Mouse (Mus musculus) heart, embryonic 10.5 days (tissue): ENCODE results near the gene Ttc21a. TPM values are rescaled to one million over a fixed set of nuclear protein-coding genes. Genes with fewer than 3 reads are reported as not detected.

Experiments
- DNase-seq: peaks from one replicate; pipeline ENCODE4 v3.0.0-alpha.2; 2017; ENCODE audit warnings: low spot score
- H3K27ac ChIP-seq: fragments of 300-500 bp; sonication (generic); 2 replicates; pipeline ENCODE4 v1.5.1; 2016; ENCODE audit warnings: mild to moderate bottlenecking
- H3K27me3 ChIP-seq: fragments of 300-500 bp; sonication (generic); 2 replicates; pipeline ENCODE4 v1.6.1; 2016; ENCODE audit warnings: mild to moderate bottlenecking; ENCODE audit not compliant: poor library complexity, insufficient read depth, severe bottlenecking
- H3K36me3 ChIP-seq: fragments of 300-500 bp; sonication (generic); 2 replicates; pipeline ENCODE4 v1.6.1; 2016; ENCODE audit warnings: mild to moderate bottlenecking, moderate library complexity
- H3K4me1 ChIP-seq: fragments of 300-500 bp; sonication (generic); 2 replicates; pipeline ENCODE4 v1.6.1; 2016; ENCODE audit warnings: mild to moderate bottlenecking
- H3K4me3 ChIP-seq: fragments of 300-500 bp; sonication (generic); 2 replicates; pipeline ENCODE4 v1.5.1; 2016; ENCODE audit warnings: mild to moderate bottlenecking, moderate library complexity
- H3K9me3 ChIP-seq: fragments of 300-500 bp; sonication (generic); 2 replicates; pipeline ENCODE4 v1.6.1; 2016; ENCODE audit warnings: mild to moderate bottlenecking, moderate library complexity
- WGBS: fragments of 180-500 bp; shearing (Covaris S2); methylation state at CpG from one replicate; pipeline ENCODE4 v1.1.7; 2016; 5-methylcytosine and 5-hydroxymethylcytosine counted together
- polyA plus RNA-seq: library from polyadenylated mRNA; unstranded; fragments of >200 nt; fragmentation: Nextera tagmentation; extraction: Ambion mirVana; gene quantifications from 2 replicates; pipeline ENCODE4 v1.2.1, GENCODE M21; 2016

Gene Ttc21a
- polyA plus RNA-seq, 1 experiment from 2014 or later: 0.28 TPM

- Histone ChIP-seq H3K36me3 (peaks cover 47% of the 10 kb centered on the region), H3K4me3 (no peak overlapping the region), H3K9me3 (no peaks in the 10 kb centered on the region), H3K27ac (0 out of 2 replicates have a peak overlapping the region, but pooled peaks have one; percentile 52), H3K4me1 (peaks cover 27% of the 10 kb centered on the region), H3K27me3 (no peaks in the 10 kb centered on the region)
- DNase-seq: no peak
- WGBS: 83% methylated on average over 7 of the region's 7 CpGs
Observed at GRCm38 (mm10) chr9:119970763-119971656, 33.6 kb downstream of the Ttc21a start.

GRCm38 (mm10) chr9:119972166-119972565 is 34.8 kb downstream of the Ttc21a start:
- Histone ChIP-seq H3K36me3 (peaks cover 53% of the 10 kb centered on the region), H3K27me3 (no peaks in the 10 kb centered on the region), H3K27ac (no peak overlapping the region), H3K4me3 (no peak overlapping the region), H3K9me3 (no peaks in the 10 kb centered on the region), H3K4me1 (peaks cover 37% of the 10 kb centered on the region)
- DNase-seq: no peak
- WGBS: 92% methylated on average over 10 of the region's 10 CpGs

- H3K27ac ChIP-seq: no peak overlapping the region
- no peaks in the 10 kb centered on the region for H3K27me3 ChIP-seq
- no peak overlapping the region for H3K4me3 ChIP-seq
- peaks cover 37% of the 10 kb centered on the region for H3K4me1 ChIP-seq
- DNase-seq: no peak
- WGBS: 86% methylated on average over 12 of the region's 12 CpGs
- no peaks in the 10 kb centered on the region for H3K9me3 ChIP-seq
- peaks cover 53% of the 10 kb centered on the region for H3K36me3 ChIP-seq
Observed at GRCm38 (mm10) chr9:119972582-119972981, 35.2 kb downstream of the Ttc21a start.

DNA sequence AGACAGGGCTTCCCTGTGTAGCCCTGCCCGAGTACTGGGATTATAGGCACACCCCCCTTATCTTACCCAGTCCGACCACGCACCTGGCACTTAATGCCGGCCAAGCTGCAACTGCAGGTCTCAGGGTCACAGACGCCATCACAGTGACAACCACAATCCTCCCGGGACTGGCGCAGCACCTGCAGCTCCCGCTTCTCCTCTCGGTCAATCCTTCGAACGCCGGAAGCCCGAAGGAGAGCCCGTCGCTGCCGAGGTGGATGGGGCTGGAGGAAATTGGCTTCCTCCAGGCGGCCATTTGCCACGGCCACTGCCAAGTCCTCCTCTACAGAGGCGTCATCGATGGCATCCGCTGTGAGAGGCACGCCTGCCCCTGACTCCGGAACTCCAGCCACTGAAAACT is 35.9 kb downstream of the Ttc21a start:
- 93% methylated on average over 23 of the region's 23 CpGs for WGBS
- Histone ChIP-seq H3K4me3 (no peak overlapping the region), H3K36me3 (peaks cover 53% of the 10 kb centered on the region), H3K27me3 (no peaks in the 10 kb centered on the region), H3K4me1 (peaks cover 39% of the 10 kb centered on the region), H3K27ac (no peak overlapping the region), H3K9me3 (no peaks in the 10 kb centered on the region)
- no peak for DNase-seq

- no peak for DNase-seq
- H3K27ac ChIP-seq: no peak overlapping the region
- no peak overlapping the region for H3K4me3 ChIP-seq
- no peaks in the 10 kb centered on the region for H3K9me3 ChIP-seq
- WGBS: 91% methylated on average over 27 of the region's 27 CpGs
- H3K4me1 ChIP-seq: peaks cover 46% of the 10 kb centered on the region
- no peaks in the 10 kb centered on the region for H3K27me3 ChIP-seq
- H3K36me3 ChIP-seq: peaks cover 53% of the 10 kb centered on the region
Observed at GRCm38 (mm10) chr9:119973869-119974520, 36.6 kb downstream of the Ttc21a start.

DNA sequence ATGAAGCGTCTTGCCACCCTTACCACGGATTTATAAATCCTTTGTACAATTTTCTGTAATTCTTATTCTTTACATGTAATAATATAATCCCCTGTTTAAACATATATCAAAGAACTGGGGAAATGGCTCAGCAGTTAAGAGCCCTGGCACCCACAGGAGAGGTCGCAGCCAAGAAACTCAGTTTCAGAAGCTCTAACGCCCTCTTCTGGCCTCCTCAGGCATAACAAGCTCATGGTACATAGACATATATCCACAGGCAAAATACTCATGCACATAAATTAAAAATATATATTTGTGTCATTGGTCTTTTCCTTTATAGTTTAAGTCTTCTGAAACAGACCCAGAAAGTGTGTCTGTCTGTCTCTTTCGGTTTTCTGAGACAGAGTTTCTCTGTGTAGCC is 37.2 kb downstream of the Ttc21a start:
- WGBS: 77% methylated on average over 5 of the region's 5 CpGs
- DNase-seq: no peak
- Histone ChIP-seq H3K27ac (no peak overlapping the region), H3K27me3 (no peaks in the 10 kb centered on the region), H3K36me3 (peaks cover 53% of the 10 kb centered on the region), H3K4me1 (peaks cover 52% of the 10 kb centered on the region), H3K4me3 (no peak overlapping the region), H3K9me3 (no peaks in the 10 kb centered on the region)

DNA sequence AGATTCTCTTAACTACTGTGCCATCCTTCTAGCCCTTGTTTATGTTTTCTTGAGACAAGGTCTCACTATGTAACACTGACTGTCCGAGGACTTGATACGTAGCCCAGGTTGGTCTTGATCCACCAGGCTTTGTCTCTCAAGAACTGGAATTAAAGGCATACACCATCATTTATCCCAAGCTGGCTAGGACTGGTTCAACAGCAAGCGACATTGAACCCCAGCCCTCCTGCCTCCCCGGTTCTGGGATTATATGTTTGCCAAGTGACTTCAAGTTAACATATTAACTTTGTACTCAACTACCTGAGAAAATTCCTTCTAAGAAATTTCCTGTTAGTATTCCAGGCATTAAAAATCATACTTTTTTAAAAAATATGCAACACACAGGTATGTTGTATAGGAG is 37.9 kb downstream of the Ttc21a start:
- 95% methylated on average over 4 of the region's 4 CpGs for WGBS
- Histone ChIP-seq H3K4me1 (peaks cover 55% of the 10 kb centered on the region), H3K36me3 (peaks cover 53% of the 10 kb centered on the region)

GRCm38 (mm10) chr9:119976704-119977556 is 39.5 kb downstream of the Ttc21a start:
- Histone ChIP-seq H3K4me3 (peak overlapping the region; percentile 28), H3K9me3 (no peaks in the 10 kb centered on the region), H3K4me1 (peaks cover 56% of the 10 kb centered on the region), H3K27me3 (no peaks in the 10 kb centered on the region), H3K27ac (peak overlapping the region; percentile 75), H3K36me3 (peaks cover 40% of the 10 kb centered on the region)
- 26% methylated on average over 17 of the region's 17 CpGs for WGBS
- no peak for DNase-seq

More for the DNA sequence above, 37.9 kb downstream of the Ttc21a start:
- no peak for DNase-seq
- H3K27me3 ChIP-seq: no peaks in the 10 kb centered on the region
- no peak overlapping the region for H3K27ac ChIP-seq
- H3K4me3 ChIP-seq: no peak overlapping the region
- no peaks in the 10 kb centered on the region for H3K9me3 ChIP-seq

- no peaks in the 10 kb centered on the region for H3K27me3 ChIP-seq
- peak overlapping the region; percentile 75 for H3K27ac ChIP-seq
- WGBS: 30% methylated on average over 5 of the region's 5 CpGs
- peaks cover 63% of the 10 kb centered on the region for H3K4me1 ChIP-seq
- H3K36me3 ChIP-seq: peaks cover 33% of the 10 kb centered on the region
- H3K9me3 ChIP-seq: no peaks in the 10 kb centered on the region
- H3K4me3 ChIP-seq: peak overlapping the region; percentile 28; the same call in 1 of the 2 replicates
- no peak for DNase-seq
Observed at GRCm38 (mm10) chr9:119977557-119978060, 40.2 kb downstream of the Ttc21a start.

- Histone ChIP-seq H3K27me3 (no peaks in the 10 kb centered on the region), H3K36me3 (peaks cover 27% of the 10 kb centered on the region), H3K4me3 (peak overlapping the region; percentile 7; the same call in 1 of the 2 replicates), H3K4me1 (peaks cover 70% of the 10 kb centered on the region), H3K27ac (peak overlapping the region; percentile 75), H3K9me3 (no peaks in the 10 kb centered on the region)
- 53% methylated on average over 9 of the region's 9 CpGs for WGBS
- DNase-seq: no peak
Observed at GRCm38 (mm10) chr9:119978151-119978810, 40.9 kb downstream of the Ttc21a start.

DNA sequence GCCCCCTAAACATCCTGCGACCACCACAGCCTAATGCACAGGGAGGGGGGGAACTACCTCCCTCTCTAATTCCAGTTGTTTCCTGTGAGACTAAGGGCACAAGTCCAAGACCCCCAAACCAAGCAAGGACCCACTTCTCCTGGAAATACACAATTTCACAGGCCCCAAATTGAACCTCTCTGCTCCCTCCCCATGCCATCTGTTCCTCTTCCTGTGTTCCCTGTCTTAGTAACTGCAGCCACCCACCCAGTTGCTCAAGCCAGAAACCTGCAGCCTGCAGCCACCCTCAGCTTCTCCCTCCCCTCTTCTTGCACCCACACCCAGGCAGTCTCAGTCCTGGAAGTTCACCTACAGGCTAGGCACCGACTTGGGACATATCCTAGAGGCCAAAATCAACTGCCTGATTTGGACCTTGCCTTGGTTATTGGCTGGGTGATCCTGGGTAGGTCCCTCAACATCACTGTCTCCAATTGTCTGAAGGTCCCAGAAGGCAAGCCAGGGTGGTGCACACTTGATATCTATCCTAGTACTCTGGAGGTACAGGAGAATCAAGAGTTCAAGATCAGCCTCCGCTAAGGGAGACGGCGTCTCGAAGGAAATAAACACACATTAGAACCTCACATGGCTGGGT is 41.5 kb downstream of the Ttc21a start:
- peak overlapping the region; percentile 62; the same call in 1 of the 2 replicates for H3K27ac ChIP-seq
- no peak for DNase-seq
- H3K9me3 ChIP-seq: no peaks in the 10 kb centered on the region

More for the DNA sequence above, 41.5 kb downstream of the Ttc21a start:
- 83% methylated on average over 6 of the region's 6 CpGs for WGBS
- Histone ChIP-seq H3K27me3 (no peaks in the 10 kb centered on the region), H3K4me1 (peaks cover 75% of the 10 kb centered on the region), H3K36me3 (peaks cover 20% of the 10 kb centered on the region), H3K4me3 (no peak overlapping the region)
